Mouse (Mus musculus): ENCODE data around the gene Rps15a. TPM values are rescaled to one million over a fixed set of nuclear protein-coding genes. Genes with fewer than 3 reads are reported as not detected.
A peak's percentile ranks its signal among the peaks of the same experiment; 100 is the strongest.

The Rps15a gene
- polyA plus RNA-seq, 1 experiment: 2.2 TPM

DNA sequence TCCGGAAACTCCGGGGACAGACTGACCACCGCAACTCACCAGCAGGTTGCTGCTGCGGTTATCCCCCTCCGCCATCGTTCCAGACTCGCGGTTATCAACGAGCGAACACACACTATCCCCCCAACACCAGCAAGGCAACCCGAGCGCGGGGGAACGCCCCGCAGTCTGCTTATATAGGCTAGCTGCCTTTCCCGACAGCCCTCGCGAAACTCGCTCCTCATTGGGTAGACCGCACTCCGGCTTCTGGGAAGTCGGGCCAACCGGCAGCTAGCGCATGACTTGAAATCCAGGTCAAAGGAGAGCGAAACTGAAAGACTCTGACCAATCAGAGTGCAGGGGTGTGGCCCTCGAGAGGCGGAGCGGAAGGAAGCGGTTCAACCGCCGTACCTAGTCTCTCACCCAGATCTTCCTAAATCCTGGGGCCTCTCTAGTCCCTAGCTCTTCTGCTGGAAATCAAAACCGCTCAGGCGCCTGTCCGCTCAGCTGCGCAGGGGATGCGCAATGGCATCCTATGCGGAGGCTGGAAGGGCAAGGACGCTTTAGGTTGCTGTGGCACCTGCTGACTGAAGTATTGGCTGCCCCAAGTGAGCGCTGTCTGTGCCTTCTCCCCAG lies 13.5 kb upstream of the Rps15a start, which contains the start of gene Arl6ip1:
Gene Arl6ip1, minus strand, starts transcription at position 233 of the 612 bp plus-strand sequence.
- H3K36me3 ChIP-seq (ENCODE audit: control insufficient read depth): peaks cover 56% of the 10 kb centered on the region

DNA sequence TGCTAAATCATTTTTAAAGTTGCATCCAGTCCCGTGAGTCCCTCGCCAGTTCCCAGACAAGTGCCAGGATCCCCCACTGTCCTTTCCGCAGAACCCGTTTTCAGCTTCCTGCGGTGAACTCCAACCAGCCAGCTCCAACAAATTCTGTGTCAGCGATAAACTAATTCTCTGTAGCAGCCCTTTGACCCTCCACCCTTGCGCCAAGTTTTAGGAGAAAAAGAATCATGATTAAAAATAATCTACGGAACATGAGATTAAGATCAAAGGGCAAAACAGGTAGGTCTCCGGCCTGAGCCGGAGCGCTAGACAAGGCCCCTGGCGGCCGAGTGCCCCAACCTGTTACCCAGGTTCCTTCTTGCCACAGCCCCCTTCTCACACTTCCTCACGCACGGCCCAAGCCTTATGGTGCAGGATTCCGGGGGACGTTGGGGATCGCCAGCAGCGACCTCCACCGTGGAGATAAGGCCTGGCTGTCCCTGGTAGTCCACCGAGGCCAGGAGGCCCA lies 13.0 kb upstream of the Rps15a start:
- Histone ChIP-seq H3K4me3 (replicated peaks) (peak overlapping the region; percentile 78), H3K36me3 (ENCODE audit: control insufficient read depth) (peaks cover 58% of the 10 kb centered on the region)

More for the DNA sequence above, 13.5 kb upstream of the Rps15a start, which contains the start of gene Arl6ip1:
- H3K9me3 ChIP-seq (ENCODE audit: control insufficient read depth, low read length): no peaks in the 10 kb centered on the region
- peaks cover 41% of the 10 kb centered on the region for H3K4me1 ChIP-seq (ENCODE audit: control insufficient read depth)
- TF ChIP-seq GATA1 (IDR thresholded peaks at IDR 0.05; ENCODE audit: low read length) (peak; percentile 39), TAL1 (IDR thresholded peaks at IDR 0.05; ENCODE audit: low read length) (no peak; the same call in 1 of the 3 replicates)
- peak within 1 kb of the TSS; percentile 78 for H3K4me3 ChIP-seq (replicated peaks)
- no peaks in the 10 kb centered on the region for H3K27me3 ChIP-seq (ENCODE audit: control insufficient read depth)

DNA sequence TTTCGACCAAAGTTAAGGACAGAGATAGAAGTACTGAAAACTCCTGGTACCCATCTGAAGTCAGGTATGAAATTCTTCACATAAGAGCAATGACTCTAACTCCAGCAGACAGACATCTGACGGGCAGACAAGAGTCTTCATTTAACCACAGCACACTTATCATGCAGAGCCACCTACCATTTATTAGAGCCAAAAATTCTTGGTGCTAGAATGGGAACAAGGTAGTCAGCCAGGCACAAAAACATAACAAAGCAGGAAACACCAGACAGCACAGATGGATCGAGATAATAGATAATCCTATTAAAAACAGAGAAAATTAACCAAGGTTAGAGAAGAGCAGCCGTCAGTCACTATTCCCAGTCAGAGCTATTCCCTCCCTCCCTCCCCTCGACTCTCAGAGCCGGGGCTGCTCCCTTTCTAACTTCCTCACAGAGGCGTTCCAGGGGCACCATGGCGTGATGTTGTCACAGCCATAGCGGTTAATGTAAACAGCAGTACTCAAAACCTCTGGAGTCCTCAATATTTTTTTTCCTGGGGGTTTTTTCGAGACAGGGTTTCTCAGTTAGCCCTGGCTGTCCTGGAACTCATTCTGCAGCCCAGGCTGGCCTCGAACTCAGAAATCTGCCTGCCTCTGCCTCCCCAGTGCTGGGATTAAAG lies 10.4 kb upstream of the Rps15a start:
- Histone ChIP-seq H3K9me3 (ENCODE audit: control insufficient read depth, low read length) (no peaks in the 10 kb centered on the region), H3K27me3 (ENCODE audit: control insufficient read depth) (no peaks in the 10 kb centered on the region), H3K4me3 (replicated peaks) (peak overlapping the region; percentile 78), H3K4me1 (ENCODE audit: control insufficient read depth) (peaks cover 55% of the 10 kb centered on the region), H3K36me3 (ENCODE audit: control insufficient read depth) (peaks cover 70% of the 10 kb centered on the region)
- TF ChIP-seq GATA1 (IDR thresholded peaks at IDR 0.05; ENCODE audit: low read length) (no peak), TAL1 (IDR thresholded peaks at IDR 0.05; ENCODE audit: low read length) (no peak)

More for the DNA sequence above, 13.0 kb upstream of the Rps15a start:
- TF ChIP-seq GATA1 (IDR thresholded peaks at IDR 0.05; ENCODE audit: low read length) (no peak), TAL1 (IDR thresholded peaks at IDR 0.05; ENCODE audit: low read length) (no peak)
- peaks cover 46% of the 10 kb centered on the region for H3K4me1 ChIP-seq (ENCODE audit: control insufficient read depth)
- H3K9me3 ChIP-seq (ENCODE audit: control insufficient read depth, low read length): no peaks in the 10 kb centered on the region
- H3K27me3 ChIP-seq (ENCODE audit: control insufficient read depth): no peaks in the 10 kb centered on the region

DNA sequence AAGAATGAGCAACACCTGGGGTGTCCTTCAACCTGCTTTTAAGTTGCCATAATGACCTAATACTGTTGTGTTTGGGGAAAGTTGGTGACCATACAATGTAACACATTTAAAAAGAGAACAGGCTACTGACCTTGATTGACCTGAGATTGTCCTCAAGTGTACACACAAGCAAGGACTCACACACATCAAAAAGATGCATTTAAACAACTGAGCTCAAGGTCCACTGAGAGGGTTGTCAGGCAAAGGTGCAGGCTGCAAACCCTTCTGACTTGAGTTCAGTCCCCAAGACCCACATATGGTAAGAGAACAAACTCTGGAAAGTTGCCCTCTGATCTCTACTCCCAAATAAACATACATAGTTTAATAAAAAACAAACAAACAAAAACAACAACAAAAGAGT lies 9.7 kb upstream of the Rps15a start:
- peaks cover 76% of the 10 kb centered on the region for H3K36me3 ChIP-seq (ENCODE audit: control insufficient read depth)
- no peak for TF ChIP-seq TAL1 (IDR thresholded peaks at IDR 0.05; ENCODE audit: low read length)
- TF ChIP-seq GATA1 (IDR thresholded peaks at IDR 0.05; ENCODE audit: low read length): no peak

DNA sequence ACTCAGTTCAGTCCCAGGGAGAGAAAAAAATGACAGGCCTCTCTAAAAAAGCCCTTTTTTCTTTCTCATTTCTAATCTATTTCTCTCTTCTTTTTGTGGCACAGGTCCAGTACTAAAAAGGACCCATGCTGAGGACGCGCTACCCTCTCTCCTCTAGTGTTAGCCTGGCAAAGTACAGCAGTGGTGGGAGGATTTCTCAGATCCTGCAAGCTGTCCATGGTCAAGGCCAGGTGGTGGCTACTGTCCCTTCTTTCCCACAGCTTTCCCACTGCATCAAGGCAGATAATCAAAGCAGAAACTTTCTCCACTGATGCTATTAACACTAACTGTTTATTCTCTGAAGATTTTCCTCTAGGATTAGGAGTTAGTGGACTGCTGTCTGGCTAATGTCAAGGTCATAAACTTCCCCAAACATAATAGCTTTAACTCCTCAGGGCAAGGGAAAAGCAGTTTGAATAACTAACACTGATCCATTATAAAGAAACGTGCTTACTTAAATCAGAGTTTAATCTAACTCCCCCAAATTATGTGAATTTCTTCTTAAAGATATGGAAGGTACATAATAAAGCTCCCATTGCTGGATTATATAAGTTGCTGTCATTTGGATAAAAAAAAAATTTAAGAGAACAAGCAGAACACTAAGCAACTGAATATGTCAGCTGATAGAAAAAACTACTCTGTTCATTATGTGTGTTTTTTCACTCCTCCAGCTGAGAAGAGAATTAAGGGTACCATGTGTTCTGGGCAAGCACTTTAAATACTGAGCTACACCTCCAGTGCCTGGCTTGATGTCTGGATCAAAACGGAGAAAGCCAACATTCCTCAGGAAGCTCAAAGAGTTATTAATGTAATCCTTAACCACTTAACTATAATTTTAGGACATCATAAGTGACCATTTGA lies 7.8 kb upstream of the Rps15a start:
- TF ChIP-seq TAL1 (IDR thresholded peaks at IDR 0.05; ENCODE audit: low read length) (no peak), GATA1 (IDR thresholded peaks at IDR 0.05; ENCODE audit: low read length) (no peak)
- Histone ChIP-seq H3K4me1 (ENCODE audit: control insufficient read depth) (peaks cover 52% of the 10 kb centered on the region), H3K27me3 (ENCODE audit: control insufficient read depth) (no peaks in the 10 kb centered on the region), H3K4me3 (replicated peaks) (no peak overlapping the region), H3K9me3 (ENCODE audit: control insufficient read depth, low read length) (no peaks in the 10 kb centered on the region), H3K36me3 (ENCODE audit: control insufficient read depth) (peaks cover 92% of the 10 kb centered on the region)

More for the DNA sequence above, 9.7 kb upstream of the Rps15a start:
- Histone ChIP-seq H3K27me3 (ENCODE audit: control insufficient read depth) (no peaks in the 10 kb centered on the region), H3K9me3 (ENCODE audit: control insufficient read depth, low read length) (no peaks in the 10 kb centered on the region), H3K4me3 (replicated peaks) (no peak overlapping the region), H3K4me1 (ENCODE audit: control insufficient read depth) (peaks cover 53% of the 10 kb centered on the region)

DNA sequence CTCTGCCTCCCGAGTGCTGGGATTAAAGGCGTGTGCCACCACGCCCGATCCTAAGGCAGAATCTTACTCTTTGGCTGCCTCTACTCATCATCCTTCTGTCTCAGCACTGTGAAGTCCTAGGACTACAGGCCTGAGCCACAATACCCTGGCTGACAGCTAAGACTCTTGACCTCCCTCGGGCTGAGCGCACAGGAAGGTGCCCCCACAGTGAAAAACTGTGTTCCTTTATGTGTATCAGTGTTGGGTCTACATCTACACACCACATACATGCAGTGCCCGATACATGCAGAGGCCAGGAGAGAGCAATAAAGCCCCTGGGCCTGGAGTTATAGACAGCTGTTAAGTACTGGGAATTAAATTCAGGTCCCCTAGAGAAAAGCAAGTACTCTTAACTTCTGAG lies 6.2 kb upstream of the Rps15a start:
- TF ChIP-seq TAL1 (IDR thresholded peaks at IDR 0.05; ENCODE audit: low read length) (no peak), GATA1 (IDR thresholded peaks at IDR 0.05; ENCODE audit: low read length) (no peak)
- Histone ChIP-seq H3K4me3 (replicated peaks) (no peak overlapping the region), H3K27me3 (ENCODE audit: control insufficient read depth) (no peaks in the 10 kb centered on the region)

DNA sequence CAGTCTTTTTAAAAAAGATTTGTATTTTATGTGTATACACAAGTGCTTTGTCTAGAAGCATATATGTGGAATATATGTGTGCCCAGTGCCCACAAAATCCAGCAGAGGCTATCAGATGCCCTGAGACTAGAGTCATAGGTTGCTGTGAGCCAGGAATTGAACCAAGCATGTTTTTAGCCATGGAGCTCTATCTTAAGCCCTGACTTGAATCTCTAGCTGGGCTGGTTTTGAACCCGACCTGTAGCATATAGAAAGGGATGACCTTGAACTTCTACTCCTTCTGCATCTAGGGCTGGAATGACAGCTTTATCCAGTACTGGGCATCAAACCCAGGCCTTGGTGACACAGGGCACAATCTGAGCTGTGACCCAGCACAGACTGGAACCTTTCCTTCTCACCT lies 4.7 kb upstream of the Rps15a start:
- Histone ChIP-seq H3K9me3 (ENCODE audit: control insufficient read depth, low read length) (no peaks in the 10 kb centered on the region), H3K4me1 (ENCODE audit: control insufficient read depth) (peaks cover 47% of the 10 kb centered on the region), H3K27me3 (ENCODE audit: control insufficient read depth) (no peaks in the 10 kb centered on the region), H3K4me3 (replicated peaks) (no peak overlapping the region), H3K36me3 (ENCODE audit: control insufficient read depth) (peaks cover 79% of the 10 kb centered on the region)
- TF ChIP-seq GATA1 (IDR thresholded peaks at IDR 0.05; ENCODE audit: low read length) (no peak), TAL1 (IDR thresholded peaks at IDR 0.05; ENCODE audit: low read length) (no peak)

More for the DNA sequence above, 6.2 kb upstream of the Rps15a start:
- Histone ChIP-seq H3K9me3 (ENCODE audit: control insufficient read depth, low read length) (no peaks in the 10 kb centered on the region), H3K36me3 (ENCODE audit: control insufficient read depth) (peaks cover 94% of the 10 kb centered on the region), H3K4me1 (ENCODE audit: control insufficient read depth) (peaks cover 51% of the 10 kb centered on the region)

DNA sequence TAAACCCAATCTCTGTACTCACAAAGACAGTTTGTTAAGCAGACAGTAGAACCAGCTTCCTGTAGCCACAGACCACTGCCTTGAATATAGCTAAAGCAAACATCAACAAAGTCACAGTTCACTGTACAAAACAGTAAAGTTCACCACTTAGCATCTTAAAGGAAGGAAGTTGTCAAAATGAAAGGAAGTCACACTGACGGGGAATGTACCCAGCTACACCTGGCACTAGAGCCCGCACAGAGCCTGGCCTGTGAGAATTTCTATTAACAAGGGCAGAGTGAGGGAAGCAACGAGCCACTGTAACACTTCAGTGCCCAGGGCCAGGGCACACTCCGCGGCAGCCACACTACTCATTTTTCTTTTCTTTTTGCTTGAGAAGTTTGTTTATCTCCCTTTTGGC lies 4.0 kb upstream of the Rps15a start:
- Histone ChIP-seq H3K4me3 (replicated peaks) (no peak overlapping the region), H3K4me1 (ENCODE audit: control insufficient read depth) (peaks cover 52% of the 10 kb centered on the region), H3K9me3 (ENCODE audit: control insufficient read depth, low read length) (no peaks in the 10 kb centered on the region), H3K27me3 (ENCODE audit: control insufficient read depth) (no peaks in the 10 kb centered on the region), H3K36me3 (ENCODE audit: control insufficient read depth) (peaks cover 84% of the 10 kb centered on the region)
- TF ChIP-seq GATA1 (IDR thresholded peaks at IDR 0.05; ENCODE audit: low read length) (no peak), TAL1 (IDR thresholded peaks at IDR 0.05; ENCODE audit: low read length) (no peak)

Measured in erythroblast, embryonic 14.5 days (primary cell).